Mouse (Mus musculus): ENCODE data around the gene Csnk1g1. TPM values are rescaled to one million over a fixed set of nuclear protein-coding genes. Genes with fewer than 3 reads are reported as not detected.

Gene Csnk1g1
- 0.45 and 1.4 TPM in 2 replicates for polyA plus RNA-seq (2012; ENCODE audit: insufficient read depth, low replicate concordance)

GRCm38 (mm10) chr9:65908394-65909300 lies at the start of gene Csnk1g1, which contains the start of gene Trip4:
Gene Csnk1g1 (plus strand): TSS chr9:65908924.
Gene Trip4 (minus strand): TSS chr9:65908794.
- H3K4me3 ChIP-seq (replicated peaks) = peak within 1 kb of the TSS; percentile 97
- H3K9me3 ChIP-seq = no peaks in the 10 kb centered on the region
- TF ChIP-seq GATA1 (IDR thresholded peaks at IDR 0.05; ENCODE audit: borderline replicate concordance, low read length) = no peak
- TF ChIP-seq FLI1 (IDR thresholded peaks at IDR 0.05; ENCODE audit: low read length) = peak; percentile 65
- H3K27me3 ChIP-seq (replicated peaks) = no peaks in the 10 kb centered on the region
- H3K4me1 ChIP-seq = peaks cover 10% of the 10 kb centered on the region
- H3K36me3 ChIP-seq (replicated peaks; ENCODE audit: low read length) = peaks cover 20% of the 10 kb centered on the region

- H3K4me3 ChIP-seq (replicated peaks) = no peak overlapping the region
- no peak for TF ChIP-seq FLI1 (IDR thresholded peaks at IDR 0.05; ENCODE audit: low read length)
- TF ChIP-seq GATA1 (IDR thresholded peaks at IDR 0.05; ENCODE audit: borderline replicate concordance, low read length) = no peak
- H3K4me1 ChIP-seq = peaks cover 4% of the 10 kb centered on the region; the same call in 1 of the 2 replicates
- H3K36me3 ChIP-seq (replicated peaks; ENCODE audit: low read length) = peaks cover 66% of the 10 kb centered on the region
- no peaks in the 10 kb centered on the region for H3K9me3 ChIP-seq
- H3K27me3 ChIP-seq (replicated peaks) = no peaks in the 10 kb centered on the region
Measured at GRCm38 (mm10) chr9:65859656-65860055, 49.1 kb upstream of the Csnk1g1 start.

GRCm38 (mm10) chr9:65884564-65885315 lies 24.0 kb upstream of the Csnk1g1 start:
- peak overlapping the region; percentile 95 for H3K4me3 ChIP-seq (replicated peaks)
- H3K36me3 ChIP-seq (replicated peaks; ENCODE audit: low read length) = peaks cover 15% of the 10 kb centered on the region
- no peaks in the 10 kb centered on the region for H3K9me3 ChIP-seq
- H3K4me1 ChIP-seq = peaks cover 3% of the 10 kb centered on the region
- no peak for TF ChIP-seq GATA1 (IDR thresholded peaks at IDR 0.05; ENCODE audit: borderline replicate concordance, low read length)
- peak; percentile 50; the same call in 1 of the 2 replicates for TF ChIP-seq FLI1 (IDR thresholded peaks at IDR 0.05; ENCODE audit: low read length)
- H3K27me3 ChIP-seq (replicated peaks) = no peaks in the 10 kb centered on the region

GRCm38 (mm10) chr9:65890143-65890628 lies 18.5 kb upstream of the Csnk1g1 start, which contains the start of gene Pclaf:
Gene Pclaf (plus strand): TSS chr9:65890237.
- H3K27me3 ChIP-seq (replicated peaks) = no peaks in the 10 kb centered on the region
- TF ChIP-seq FLI1 (IDR thresholded peaks at IDR 0.05; ENCODE audit: low read length) (peak; percentile 60; the same call in 1 of the 2 replicates), GATA1 (IDR thresholded peaks at IDR 0.05; ENCODE audit: borderline replicate concordance, low read length) (no peak)
- H3K4me3 ChIP-seq (replicated peaks) = peak within 1 kb of the TSS; percentile 93
- no peaks in the 10 kb centered on the region for H3K9me3 ChIP-seq
- H3K4me1 ChIP-seq = peaks cover 16% of the 10 kb centered on the region
- peaks cover 17% of the 10 kb centered on the region for H3K36me3 ChIP-seq (replicated peaks; ENCODE audit: low read length)

GRCm38 (mm10) chr9:65891126-65891525 lies 17.6 kb upstream of the Csnk1g1 start:
- peaks cover 16% of the 10 kb centered on the region for H3K4me1 ChIP-seq
- H3K27me3 ChIP-seq (replicated peaks) = no peaks in the 10 kb centered on the region
- peaks cover 23% of the 10 kb centered on the region for H3K36me3 ChIP-seq (replicated peaks; ENCODE audit: low read length)
- H3K9me3 ChIP-seq = no peaks in the 10 kb centered on the region
- no peak for TF ChIP-seq GATA1 (IDR thresholded peaks at IDR 0.05; ENCODE audit: borderline replicate concordance, low read length)
- TF ChIP-seq FLI1 (IDR thresholded peaks at IDR 0.05; ENCODE audit: low read length) = no peak
- peak overlapping the region; percentile 93 for H3K4me3 ChIP-seq (replicated peaks)

GRCm38 (mm10) chr9:65896977-65897376 lies 11.7 kb upstream of the Csnk1g1 start:
- H3K36me3 ChIP-seq (replicated peaks; ENCODE audit: low read length) = peaks cover 53% of the 10 kb centered on the region

GRCm38 (mm10) chr9:65902879-65903278 lies 5.8 kb upstream of the Csnk1g1 start:
- H3K4me1 ChIP-seq = peaks cover 8% of the 10 kb centered on the region
- peaks cover 45% of the 10 kb centered on the region for H3K36me3 ChIP-seq (replicated peaks; ENCODE audit: low read length)
- H3K4me3 ChIP-seq (replicated peaks) = no peak overlapping the region
- H3K9me3 ChIP-seq = no peaks in the 10 kb centered on the region
- H3K27me3 ChIP-seq (replicated peaks) = no peaks in the 10 kb centered on the region
- no peak for TF ChIP-seq GATA1 (IDR thresholded peaks at IDR 0.05; ENCODE audit: borderline replicate concordance, low read length)

More at GRCm38 (mm10) chr9:65896977-65897376, 11.7 kb upstream of the Csnk1g1 start:
- H3K9me3 ChIP-seq = no peaks in the 10 kb centered on the region
- H3K4me3 ChIP-seq (replicated peaks) = no peak overlapping the region
- TF ChIP-seq GATA1 (IDR thresholded peaks at IDR 0.05; ENCODE audit: borderline replicate concordance, low read length) (no peak), FLI1 (IDR thresholded peaks at IDR 0.05; ENCODE audit: low read length) (no peak)
- no peaks in the 10 kb centered on the region for H3K27me3 ChIP-seq (replicated peaks)
- no peaks in the 10 kb centered on the region for H3K4me1 ChIP-seq

- H3K36me3 ChIP-seq (replicated peaks; ENCODE audit: low read length) = peaks cover 45% of the 10 kb centered on the region
- H3K27me3 ChIP-seq (replicated peaks) = no peaks in the 10 kb centered on the region
- no peak overlapping the region for H3K4me3 ChIP-seq (replicated peaks)
- peaks cover 10% of the 10 kb centered on the region for H3K4me1 ChIP-seq
- TF ChIP-seq GATA1 (IDR thresholded peaks at IDR 0.05; ENCODE audit: borderline replicate concordance, low read length) (no peak), FLI1 (IDR thresholded peaks at IDR 0.05; ENCODE audit: low read length) (no peak)
- H3K9me3 ChIP-seq = no peaks in the 10 kb centered on the region
Measured at GRCm38 (mm10) chr9:65903419-65903818, 5.3 kb upstream of the Csnk1g1 start.

GRCm38 (mm10) chr9:65909301-65909801 lies 627 bp downstream of the Csnk1g1 start:
- Histone ChIP-seq H3K9me3 (no peaks in the 10 kb centered on the region), H3K4me1 (peaks cover 16% of the 10 kb centered on the region), H3K27me3 (replicated peaks) (no peaks in the 10 kb centered on the region), H3K4me3 (replicated peaks) (peak overlapping the region; percentile 97), H3K36me3 (replicated peaks; ENCODE audit: low read length) (peaks cover 13% of the 10 kb centered on the region)
- no peak for TF ChIP-seq FLI1 (IDR thresholded peaks at IDR 0.05; ENCODE audit: low read length)
- no peak for TF ChIP-seq GATA1 (IDR thresholded peaks at IDR 0.05; ENCODE audit: borderline replicate concordance, low read length)

Data from megakaryocyte, embryonic 14.5 days (primary cell).